In genomic region chr19:55845702-55846101, GRCm38 (mm10) we compare ENCODE assay signal across 17 mouse cellular contexts.
"Had no signal": no experiment of that assay in that cellular context is flagged by ENCODE, and none has a peak within 500 bp of the region (broad histone marks: within the 10 kb centered on the region; RNA-seq: fewer than 3 reads in every experiment).

No protein-coding gene starts in this region.

- DNase-seq: layer of hippocampus, adult 9-11 months; left cerebral cortex, postnatal 4 days; lung, adult 18-20 months; lung, postnatal 10 days; lung, postnatal 36 days; thymus, adult 2 months; thymus, postnatal 25 days had no signal

- H3K27me3 ChIP-seq: intestine, embryonic 15.5 days; limb, embryonic 13.5 days; lung, embryonic 15.5 days had no signal

- H3K9me3 ChIP-seq: intestine, embryonic 15.5 days; limb, embryonic 13.5 days; lung, embryonic 15.5 days; megakaryocyte, embryonic 14.5 days had no signal

- H3K36me3 ChIP-seq: intestine, embryonic 15.5 days; lung, embryonic 15.5 days had no signal

- H3K4me2 ChIP-seq: intestine, embryonic 15.5 days; limb, embryonic 13.5 days; lung, embryonic 15.5 days; midbrain, embryonic 11.5 days had no signal

- ATAC-seq: intestine, embryonic 15.5 days had no signal

- H3K4me3 ChIP-seq: intestine, embryonic 15.5 days; layer of hippocampus, adult 2 months; left cerebral cortex, adult 2 months; limb, embryonic 13.5 days; lung, embryonic 15.5 days; megakaryocyte, embryonic 14.5 days had no signal

- H3K9ac ChIP-seq: intestine, embryonic 15.5 days; limb, embryonic 13.5 days; liver, embryonic 14.5 days; lung, embryonic 15.5 days had no signal

- H3K27ac ChIP-seq: intestine, embryonic 15.5 days; kidney, postnatal 0 days; layer of hippocampus, adult 2 months; left cerebral cortex, adult 2 months; limb, embryonic 13.5 days; liver, embryonic 14.5 days; lung, embryonic 15.5 days; stomach, postnatal 0 days had no signal

- H3K4me1 ChIP-seq: megakaryocyte, embryonic 14.5 days had no signal
